Mouse (Mus musculus) yolk sac, embryonic 10.5 days (tissue): ENCODE measurements around the gene Slc39a11.
A peak's percentile ranks its signal among the peaks of the same experiment; 100 is the strongest.

Experiments used
- DNase-seq: peaks from one replicate; pipeline ENCODE4 v3.0.0-alpha.2; 2017; ENCODE audit warnings: low spot score

Gene Slc39a11

DNA sequence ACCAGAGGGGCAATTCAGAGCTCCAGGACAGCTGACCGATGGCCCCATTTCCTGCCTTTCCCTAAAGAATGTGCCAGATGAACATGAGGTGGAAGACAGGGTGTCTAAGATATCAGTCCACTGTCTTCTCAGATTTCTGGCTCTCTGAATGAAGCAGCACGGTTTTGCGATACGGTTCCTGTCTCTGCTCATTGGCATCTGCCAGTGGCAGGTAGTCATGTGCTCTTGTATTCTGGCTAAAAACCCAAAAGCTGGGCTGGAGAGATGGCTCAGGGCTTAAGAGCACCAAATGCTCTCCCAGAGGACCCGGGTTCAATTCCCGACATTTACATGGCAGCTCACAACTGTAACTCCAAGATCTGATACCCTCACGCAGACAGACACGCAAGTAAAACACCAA is 108.8 kb downstream of the Slc39a11 start:
- DNase-seq = no peak

DNA sequence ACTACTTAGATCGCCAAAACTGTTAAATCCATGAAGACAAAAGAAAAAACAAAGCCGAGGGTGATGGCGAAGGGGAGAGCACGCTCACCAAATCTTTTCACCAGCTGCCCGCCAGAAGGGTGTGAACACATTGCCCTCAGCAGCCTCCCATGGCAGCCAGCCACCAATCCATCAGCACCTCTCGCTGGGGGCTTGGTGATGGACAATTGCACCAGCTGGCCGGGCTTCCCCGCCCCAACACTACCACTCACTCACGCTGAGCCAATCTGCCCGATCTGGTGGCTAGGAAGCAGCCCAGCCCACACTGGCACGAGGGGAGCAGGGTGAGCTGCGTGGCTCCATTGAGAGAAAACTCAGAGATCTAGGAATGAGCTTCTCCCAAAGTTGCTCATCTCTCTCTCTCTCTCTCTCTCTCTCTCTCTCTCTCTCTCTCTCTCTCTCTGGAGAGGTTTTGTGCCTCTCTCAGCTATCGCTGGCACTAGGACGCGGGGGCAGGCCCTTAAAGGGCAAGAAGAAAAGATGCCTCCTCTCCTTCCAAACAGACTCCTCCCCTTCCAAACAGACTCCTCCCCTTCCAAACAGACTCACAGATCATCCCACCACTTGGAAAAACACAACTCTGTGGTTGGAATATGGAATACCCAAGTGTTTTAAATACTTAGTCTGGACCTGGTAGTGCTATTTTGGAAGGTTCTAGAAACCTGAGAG is 110.2 kb downstream of the Slc39a11 start:
- no peak for DNase-seq

- no peak for DNase-seq
Measured at GRCm38 (mm10) chr11:113539079-113539478, 110.8 kb downstream of the Slc39a11 start.

- DNase-seq = no peak
Measured at GRCm38 (mm10) chr11:113538406-113538917, 111.4 kb downstream of the Slc39a11 start.

DNA sequence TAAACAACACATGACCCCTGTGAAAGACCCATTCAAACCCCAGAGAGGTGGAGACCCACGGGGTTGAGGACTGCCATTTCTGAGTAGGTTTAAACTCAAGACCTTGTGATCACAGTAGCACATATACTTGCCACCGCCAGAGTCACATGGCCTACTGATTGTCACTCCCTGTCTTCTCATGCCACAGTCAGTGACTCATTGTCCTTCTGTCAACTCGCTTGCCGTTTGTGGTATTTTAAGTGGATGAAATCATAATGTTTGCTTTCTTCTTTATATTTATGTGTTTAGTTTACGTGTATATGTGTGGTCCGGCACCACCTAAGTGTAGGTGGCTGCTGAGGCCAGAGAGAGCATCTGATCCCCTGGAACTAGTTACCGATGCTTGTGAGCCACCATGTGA is 112.2 kb downstream of the Slc39a11 start:
- DNase-seq = no peak

DNA sequence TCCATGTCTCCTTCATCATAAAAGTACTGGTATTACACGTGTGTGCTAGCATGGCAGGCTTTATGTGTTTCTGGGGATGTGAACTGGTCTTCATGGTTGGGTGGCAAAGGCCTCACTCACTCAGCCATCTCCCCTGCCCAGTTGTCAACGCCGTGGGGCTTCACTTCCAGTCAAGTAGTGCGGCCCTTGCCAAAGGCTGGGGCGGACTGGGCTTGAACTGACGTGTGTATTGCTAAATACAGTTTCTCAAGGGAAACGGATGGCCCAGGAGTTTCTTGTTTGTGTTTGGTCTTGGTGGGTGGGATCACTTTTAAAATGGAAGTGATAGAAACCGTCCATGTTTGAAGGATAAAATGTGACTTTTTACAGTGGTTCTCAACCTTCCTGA is 112.7 kb downstream of the Slc39a11 start:
- no peak for DNase-seq

DNA sequence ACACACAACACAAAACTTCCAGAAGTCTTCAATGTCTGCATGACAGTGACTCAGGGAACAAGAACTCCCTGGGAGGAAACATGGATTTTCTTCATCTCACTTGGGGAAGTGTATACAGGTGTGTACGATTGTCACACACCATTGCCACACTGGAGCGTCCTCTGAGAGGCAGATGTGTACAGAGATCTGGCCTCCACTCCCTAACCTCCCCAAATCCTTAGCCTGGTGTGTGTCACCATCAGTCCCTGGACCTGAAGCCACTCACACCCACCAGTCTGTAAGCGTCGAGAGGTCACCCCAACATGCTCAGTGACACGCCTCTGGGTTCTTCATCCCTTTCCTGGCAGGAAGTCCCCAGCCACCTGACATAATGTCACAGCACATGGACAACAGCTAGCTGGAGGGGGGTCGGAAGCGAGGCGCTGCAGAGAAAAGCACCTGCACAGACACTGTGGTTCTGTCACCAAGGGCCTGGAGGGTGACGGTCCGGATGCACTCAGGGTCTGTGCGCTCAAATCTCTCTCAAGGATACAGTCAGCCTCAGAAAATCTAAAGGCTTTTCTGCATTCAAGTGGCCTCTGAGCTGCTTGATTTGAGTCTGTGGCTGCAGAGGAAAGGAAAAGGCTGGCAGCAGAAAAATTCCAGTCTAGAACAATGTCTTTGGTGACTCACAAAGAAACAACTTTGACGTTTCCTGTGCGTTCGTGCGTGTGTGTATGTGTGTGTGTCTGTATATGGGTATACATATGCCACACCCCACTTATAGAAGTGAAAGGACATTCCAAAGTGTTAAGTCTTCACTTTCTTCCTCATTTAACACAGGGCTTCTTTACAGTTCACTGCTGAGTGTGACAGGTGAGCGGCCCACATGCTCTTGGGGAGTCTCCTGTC is 113.3 kb downstream of the Slc39a11 start:
- no peak for DNase-seq

GRCm38 (mm10) chr11:113534341-113534740 is 115.5 kb downstream of the Slc39a11 start:
- DNase-seq = no peak

DNA sequence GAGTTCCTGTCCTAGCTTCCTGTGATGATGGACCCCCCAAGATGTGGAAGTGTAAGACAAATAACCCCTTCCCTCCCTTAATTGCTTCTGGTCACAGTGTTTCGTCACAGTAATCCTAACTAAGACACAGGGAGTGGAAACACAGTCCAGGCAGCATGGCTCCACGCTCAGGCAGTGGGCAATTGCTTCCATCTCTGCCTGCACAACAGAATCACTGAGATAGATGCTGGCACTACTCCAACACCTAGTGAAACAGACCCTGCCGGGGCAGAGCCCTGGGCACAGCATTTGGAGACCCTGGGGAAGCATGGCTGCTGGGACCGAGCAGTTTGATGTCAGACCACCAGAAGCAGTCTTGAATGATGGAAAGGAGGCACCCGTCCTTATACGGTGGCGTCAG is 115.9 kb downstream of the Slc39a11 start:
- DNase-seq = no peak

DNA sequence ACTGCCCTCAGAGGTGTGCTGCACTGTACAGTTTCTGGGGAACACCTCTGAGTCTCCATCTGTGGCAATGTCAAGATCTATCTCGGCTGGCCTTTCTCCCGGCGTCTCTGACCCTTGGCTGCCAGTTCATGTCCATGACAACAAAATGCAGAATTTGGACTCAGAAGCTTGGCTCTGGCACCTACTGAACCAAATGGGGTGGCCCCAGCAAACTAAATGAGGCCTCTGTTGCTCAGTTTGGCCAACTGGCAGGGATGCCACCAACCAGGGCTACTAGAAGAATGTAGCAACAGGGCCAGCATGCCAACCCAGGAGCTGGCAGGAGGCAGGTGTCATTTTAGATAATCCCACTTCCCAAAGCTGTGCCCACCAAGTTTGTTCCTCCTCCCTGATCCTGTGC is 121.5 kb downstream of the Slc39a11 start:
- no peak for DNase-seq

DNA sequence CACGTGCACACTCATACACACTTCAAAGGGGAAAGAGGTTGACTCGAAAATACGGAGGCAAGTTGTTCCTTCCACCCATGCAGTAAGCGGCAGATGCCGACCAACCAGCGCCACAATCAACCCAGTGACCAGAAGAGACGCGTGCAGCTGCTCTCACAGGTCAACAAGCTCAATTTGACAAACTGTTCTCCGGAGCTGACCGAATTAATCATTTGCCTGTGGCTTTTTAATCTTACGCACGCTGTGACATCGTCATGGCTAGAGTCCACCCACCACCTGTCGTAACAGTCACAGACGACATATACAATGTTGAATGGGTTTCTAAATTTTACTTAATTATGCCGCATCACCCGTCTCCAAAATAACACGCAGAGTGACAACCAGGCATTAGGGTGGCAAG is 124.1 kb downstream of the Slc39a11 start:
- peak; percentile 35 for DNase-seq

DNA sequence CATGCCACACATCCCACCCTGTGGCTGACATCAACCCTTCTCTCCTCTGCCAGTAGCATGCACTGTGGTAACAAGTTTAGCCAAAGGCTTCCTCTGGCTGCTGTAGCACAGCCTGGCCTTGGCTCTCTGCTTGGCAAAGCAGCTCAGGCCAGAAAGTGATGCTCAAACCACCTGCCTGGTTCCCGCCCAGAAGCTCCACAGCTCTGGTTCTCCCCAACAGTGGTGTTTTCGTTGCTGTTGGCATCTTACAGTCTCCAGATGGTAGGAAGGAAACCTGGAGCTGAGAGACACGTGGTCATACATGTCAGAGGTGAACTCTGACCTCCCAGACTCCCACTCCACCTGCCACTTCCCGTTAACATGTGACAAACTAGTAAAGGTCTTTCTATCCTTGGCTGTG is 127.2 kb downstream of the Slc39a11 start:
- no peak for DNase-seq

DNA sequence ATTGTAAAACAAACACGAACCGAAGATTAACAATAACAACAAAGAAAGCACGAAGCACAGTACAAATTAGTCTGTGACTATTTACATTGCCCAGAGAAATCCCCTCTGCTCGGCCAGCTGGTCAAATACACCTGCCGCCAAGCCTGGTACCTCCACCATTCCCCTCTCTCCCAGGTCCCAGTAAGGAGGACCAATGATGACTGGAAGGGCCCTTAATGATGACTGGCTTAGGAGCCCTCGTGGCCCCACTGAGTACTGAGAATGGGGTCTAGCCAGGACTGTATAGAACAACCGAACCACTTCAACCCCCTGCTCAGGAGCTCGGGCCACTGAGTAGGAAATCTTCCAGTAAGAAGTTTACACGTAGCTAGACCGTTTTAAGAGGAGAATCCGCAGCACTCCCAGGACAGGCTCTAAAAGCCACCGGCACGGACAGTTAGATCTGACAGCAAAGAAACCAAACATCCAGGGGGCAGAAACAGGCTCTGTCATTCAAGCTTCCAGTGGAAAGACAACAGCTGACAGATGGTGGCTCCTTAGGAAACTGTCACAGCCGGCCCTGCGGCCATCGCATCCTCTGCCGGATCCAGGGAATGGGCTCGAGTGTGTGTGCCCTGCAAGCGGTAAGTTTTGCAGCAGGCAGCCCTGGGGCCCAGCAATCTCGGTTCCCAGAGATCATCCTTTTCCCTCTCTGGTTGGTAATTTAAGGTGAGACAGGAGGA is 128.2 kb downstream of the Slc39a11 start:
- no peak for DNase-seq

DNA sequence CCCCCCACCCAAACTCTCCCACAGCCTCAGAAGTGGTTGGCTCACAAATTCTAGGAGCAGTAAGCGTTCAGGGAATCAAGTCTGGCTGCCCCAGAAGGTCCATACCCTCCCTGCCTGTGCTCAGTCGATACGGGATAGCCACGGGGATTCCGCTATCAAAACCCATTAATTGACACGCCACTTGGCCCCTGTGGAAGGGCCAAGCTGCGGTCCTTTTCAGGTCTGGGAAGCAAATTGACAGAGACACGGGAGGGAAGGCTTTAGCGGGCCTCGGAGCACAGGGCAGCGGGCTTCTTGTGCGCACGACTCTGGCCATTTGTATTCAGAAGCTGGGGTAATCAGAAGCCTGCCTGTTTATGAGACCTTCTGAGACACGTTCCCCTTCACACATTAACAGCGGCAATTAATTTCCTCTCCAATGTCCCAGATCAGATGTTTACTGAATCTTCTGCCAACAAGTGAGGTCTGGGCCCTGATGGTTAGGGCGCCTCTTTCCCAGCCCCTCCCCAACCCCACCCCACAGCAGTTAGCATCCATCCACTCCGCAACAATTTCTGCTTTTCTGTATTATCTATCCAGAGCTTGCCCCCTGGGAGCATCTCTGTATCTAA is 128.9 kb downstream of the Slc39a11 start:
- no peak for DNase-seq

GRCm38 (mm10) chr11:113520373-113520772 is 129.5 kb downstream of the Slc39a11 start:
- DNase-seq = no peak

- DNase-seq = no peak
Measured at GRCm38 (mm10) chr11:113519973-113520372, 129.9 kb downstream of the Slc39a11 start.

- DNase-seq = no peak
Measured at GRCm38 (mm10) chr11:113518176-113518575, 131.7 kb downstream of the Slc39a11 start.

DNA sequence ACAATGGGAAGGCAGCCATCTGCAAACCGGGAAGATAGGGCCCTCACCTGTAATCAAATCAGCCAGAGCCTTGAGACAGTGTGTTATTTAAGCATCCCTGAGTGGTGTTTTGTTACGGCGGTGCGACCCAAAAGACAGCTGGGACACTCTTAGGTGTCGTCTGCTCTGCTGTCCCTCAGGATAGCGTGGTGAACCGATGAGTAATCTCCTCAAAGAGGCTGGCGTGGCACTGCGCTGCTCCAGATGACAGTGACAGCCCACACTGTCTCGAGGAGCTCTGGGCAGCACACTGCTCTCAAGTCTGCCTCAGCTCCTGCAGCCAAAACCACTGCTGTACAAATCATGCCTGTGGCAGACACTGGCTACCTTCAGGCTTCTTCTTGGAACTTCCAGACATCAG is 133.7 kb downstream of the Slc39a11 start:
- DNase-seq = no peak

GRCm38 (mm10) chr11:113512976-113513375 is 136.9 kb downstream of the Slc39a11 start:
- DNase-seq = no peak

DNA sequence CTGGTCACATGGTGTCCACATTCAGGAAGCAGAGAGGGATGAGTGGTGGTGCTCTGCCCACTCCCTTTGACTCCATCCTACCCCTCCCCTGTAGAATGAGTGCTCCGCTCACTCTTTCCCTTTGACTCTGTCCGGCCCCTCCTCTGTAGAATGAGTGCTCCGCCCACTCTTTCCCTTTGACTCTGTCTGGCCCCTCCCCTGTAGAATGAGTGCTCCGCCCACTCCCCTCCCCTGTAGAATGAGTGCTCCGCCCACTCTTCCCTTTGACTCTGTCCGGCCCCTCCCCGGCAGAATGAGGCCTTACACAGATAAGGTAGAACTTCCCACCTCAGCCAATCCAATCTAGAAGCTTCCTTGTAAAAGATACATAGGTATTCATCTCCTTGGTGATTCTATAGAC is 137.7 kb downstream of the Slc39a11 start:
- DNase-seq = peak; percentile 45

DNA sequence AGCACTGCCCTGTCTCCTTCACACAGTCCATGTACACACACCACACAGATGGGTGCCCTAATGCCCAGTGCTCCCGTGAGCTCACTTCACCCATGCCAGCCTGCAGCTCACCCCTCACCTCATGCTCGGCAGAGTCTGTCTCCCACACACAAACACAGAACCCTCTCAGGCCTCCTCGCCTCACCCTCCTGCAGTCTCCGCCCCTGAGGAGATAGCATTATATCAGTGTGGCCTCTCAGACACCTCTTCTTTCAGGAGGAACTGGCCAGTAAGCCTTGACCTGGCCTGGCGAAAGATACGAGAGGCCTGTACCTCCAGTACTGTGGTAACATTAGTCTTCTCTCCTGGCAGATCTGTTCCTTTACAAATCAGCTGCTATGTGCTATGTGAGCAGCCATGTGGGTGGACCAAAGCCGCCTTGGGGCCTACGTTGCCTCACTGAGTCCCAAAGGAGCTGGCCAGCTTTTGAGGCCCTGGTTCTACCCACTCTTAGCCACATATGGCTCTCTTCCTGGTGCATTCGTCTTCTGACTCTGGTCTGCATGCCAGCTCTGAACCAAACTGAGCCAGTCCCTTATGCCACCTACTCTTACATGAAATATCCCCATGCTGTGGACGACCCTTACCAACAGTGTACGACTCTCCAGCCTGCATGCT is 138.8 kb downstream of the Slc39a11 start:
- DNase-seq = no peak

- no peak for DNase-seq
Measured at GRCm38 (mm10) chr11:113510249-113510648, 139.6 kb downstream of the Slc39a11 start.
